Comparison of ENCODE assay signal across 9 mouse cellular contexts in the genomic region with DNA sequence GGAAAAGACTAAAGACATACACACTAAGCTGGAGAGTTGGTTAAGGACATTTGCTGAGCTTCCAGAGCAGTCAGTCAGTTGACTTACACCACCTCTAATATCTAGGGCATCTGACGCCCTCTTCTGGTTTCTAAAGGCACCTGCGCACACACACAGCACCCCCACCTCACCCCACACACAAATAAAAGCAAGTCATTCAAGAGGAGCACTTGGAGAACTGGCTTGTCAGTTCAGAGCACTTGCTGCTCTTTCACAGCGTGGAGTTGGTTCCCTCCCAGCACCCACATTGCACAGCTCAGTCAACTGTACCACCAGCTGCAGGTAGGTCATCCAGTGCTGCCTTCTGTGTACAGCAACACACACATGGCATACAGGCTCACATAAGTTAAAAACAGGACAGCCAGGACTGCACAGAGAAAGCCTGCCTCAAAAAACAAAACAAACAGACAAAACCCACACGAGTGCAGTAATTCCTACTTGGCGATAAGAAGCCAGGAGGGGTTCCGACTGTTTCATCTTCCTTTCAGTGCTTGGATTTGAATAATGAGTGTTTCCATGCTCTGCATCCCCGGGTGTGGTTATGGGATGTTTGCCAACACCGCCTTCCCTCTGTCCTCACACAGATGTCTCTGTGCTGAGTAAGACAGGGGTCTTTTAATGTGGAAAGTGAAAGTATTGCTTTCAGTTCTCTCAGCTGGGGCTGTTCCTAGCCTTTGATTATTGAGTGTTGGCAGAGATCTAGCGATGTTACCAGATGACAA. TPM values are rescaled to one million over a fixed set of nuclear protein-coding genes. Genes with fewer than 3 reads are reported as not detected.
DNase-seq lines count a peak whose midpoint lies in the region; ATAC-seq lines count a peak whose summit lies in the region.
"Had no signal": no experiment of that assay in that cellular context is flagged by ENCODE, and none has a peak within 500 bp of the region (broad histone marks: within the 10 kb centered on the region; RNA-seq: fewer than 3 reads in every experiment).

No protein-coding gene starts in this region.

- no peaks in the 10 kb centered on the region for H3K27me3 ChIP-seq in midbrain, embryonic 11.5 days (ENCODE audit: control insufficient read depth, insufficient read depth, low read length)
- H3K27me3 ChIP-seq in midbrain, embryonic 10.5 days (ENCODE audit: low read depth, poor library complexity, severe bottlenecking) = no peaks in the 10 kb centered on the region
- H3K27me3 ChIP-seq in intestine, embryonic 15.5 days (replicated peaks) = no peaks in the 10 kb centered on the region

- H3K36me3 ChIP-seq in midbrain, embryonic 11.5 days (ENCODE audit: control insufficient read depth, insufficient read depth, low read length) = no peaks in the 10 kb centered on the region
- H3K36me3 ChIP-seq in midbrain, embryonic 10.5 days = no peaks in the 10 kb centered on the region
- H3K36me3 ChIP-seq in intestine, embryonic 15.5 days = no peaks in the 10 kb centered on the region

- H3K4me3 ChIP-seq in midbrain, embryonic 11.5 days (ENCODE audit: low read depth, low read length) = no peak overlapping the region
- H3K4me3 ChIP-seq in midbrain, embryonic 10.5 days = no peak overlapping the region
- H3K4me3 ChIP-seq in intestine, embryonic 15.5 days (replicated peaks) = no peak overlapping the region
- H3K4me3 ChIP-seq: erythroblast, embryonic 14.5 days had no signal

- H3K27ac ChIP-seq in midbrain, embryonic 11.5 days (ENCODE audit: low read depth, low read length) = no peak overlapping the region
- H3K27ac ChIP-seq in midbrain, embryonic 10.5 days (replicated peaks) = no peak overlapping the region
- no peak overlapping the region for H3K27ac ChIP-seq in intestine, embryonic 15.5 days

- peak; percentile 77 for DNase-seq in midbrain, embryonic 11.5 days (ENCODE audit: low spot score, missing footprints)
- DNase-seq in midbrain, embryonic 10.5 days (ENCODE audit: low spot score) = no peak
- peak; percentile 93 for DNase-seq in brain, adult 2 months (ENCODE audit: low read depth, low spot score)
- peak; percentile 47 to 52 for DNase-seq in frontal cortex, postnatal 36 days (ENCODE audit: low spot score in 2 of 2)
- DNase-seq in left cerebral cortex, postnatal 25 days (ENCODE audit: low spot score in 2 of 2) = peak; percentile 46 to 65
- peak; percentile 66 to 77 for DNase-seq in natural killer cell, adult 2 months (ENCODE audit: low spot score in 2 of 2)
- DNase-seq in thymus, postnatal 25 days = peak; percentile 85

- WGBS in midbrain, embryonic 11.5 days = 76% methylated on average over 9 of the region's 9 CpGs
- 76% methylated on average over 9 of the region's 9 CpGs for WGBS in midbrain, embryonic 10.5 days
- 45% methylated on average over 9 of the region's 9 CpGs for WGBS in intestine, embryonic 15.5 days

- intact Hi-C loops in left cerebral cortex, postnatal 25 days (cut with DNase I) = loop anchor here (2.0 kb wide), 1 partner anchor 52 kb away; a partner anchor contains a TSS

- no peak for ATAC-seq in midbrain, embryonic 11.5 days (ENCODE audit: low FRiP score)
- no peak for ATAC-seq in intestine, embryonic 15.5 days

- no peaks in the 10 kb centered on the region for H3K9me3 ChIP-seq in midbrain, embryonic 11.5 days (ENCODE audit: control insufficient read depth, low read length)
- H3K9me3 ChIP-seq in midbrain, embryonic 10.5 days (replicated peaks) = no peaks in the 10 kb centered on the region
- H3K9me3 ChIP-seq in intestine, embryonic 15.5 days = no peaks in the 10 kb centered on the region

- no peak overlapping the region for H3K9ac ChIP-seq in midbrain, embryonic 11.5 days (ENCODE audit: low read length)
- H3K9ac ChIP-seq in intestine, embryonic 15.5 days = no peak overlapping the region

- no peak overlapping the region for H3K4me2 ChIP-seq in midbrain, embryonic 11.5 days
- H3K4me2 ChIP-seq in intestine, embryonic 15.5 days (replicated peaks) = 0 out of 2 replicates have a peak overlapping the region, but pooled peaks have one; percentile 7

- peaks cover 11% of the 10 kb centered on the region for H3K4me1 ChIP-seq in midbrain, embryonic 11.5 days (ENCODE audit: control insufficient read depth, insufficient read depth, low read length)
- peaks cover 68% of the 10 kb centered on the region for H3K4me1 ChIP-seq in midbrain, embryonic 10.5 days
- peaks cover 34% of the 10 kb centered on the region for H3K4me1 ChIP-seq in intestine, embryonic 15.5 days (replicated peaks)

RNA-seq across cellular contexts. Expression of a gene that starts 50.9 kb away (rescaled TPM):
- polyA plus RNA-seq in midbrain, embryonic 11.5 days (2014; fragmentation: Nextera tagmentation; extraction: Ambion mirVana) = 12.4 and 15.6 TPM in 2 replicates
- 14.4 and 15.4 TPM in 2 replicates for polyA plus RNA-seq in midbrain, embryonic 10.5 days (2016; fragmentation: Nextera tagmentation; extraction: Ambion mirVana)
- polyA plus RNA-seq in intestine, embryonic 15.5 days (2015; fragmentation: Nextera tagmentation; extraction: Ambion mirVana) = 11.8 and 12.3 TPM in 2 replicates
- 100 to 1,000 TPM; 110 TPM for total RNA-seq in left cerebral cortex, postnatal 25 days (2021)
